Mouse (Mus musculus): Measurements from ENCODE around the gene D930020B18Rik.

D930020B18Rik gene

DNA sequence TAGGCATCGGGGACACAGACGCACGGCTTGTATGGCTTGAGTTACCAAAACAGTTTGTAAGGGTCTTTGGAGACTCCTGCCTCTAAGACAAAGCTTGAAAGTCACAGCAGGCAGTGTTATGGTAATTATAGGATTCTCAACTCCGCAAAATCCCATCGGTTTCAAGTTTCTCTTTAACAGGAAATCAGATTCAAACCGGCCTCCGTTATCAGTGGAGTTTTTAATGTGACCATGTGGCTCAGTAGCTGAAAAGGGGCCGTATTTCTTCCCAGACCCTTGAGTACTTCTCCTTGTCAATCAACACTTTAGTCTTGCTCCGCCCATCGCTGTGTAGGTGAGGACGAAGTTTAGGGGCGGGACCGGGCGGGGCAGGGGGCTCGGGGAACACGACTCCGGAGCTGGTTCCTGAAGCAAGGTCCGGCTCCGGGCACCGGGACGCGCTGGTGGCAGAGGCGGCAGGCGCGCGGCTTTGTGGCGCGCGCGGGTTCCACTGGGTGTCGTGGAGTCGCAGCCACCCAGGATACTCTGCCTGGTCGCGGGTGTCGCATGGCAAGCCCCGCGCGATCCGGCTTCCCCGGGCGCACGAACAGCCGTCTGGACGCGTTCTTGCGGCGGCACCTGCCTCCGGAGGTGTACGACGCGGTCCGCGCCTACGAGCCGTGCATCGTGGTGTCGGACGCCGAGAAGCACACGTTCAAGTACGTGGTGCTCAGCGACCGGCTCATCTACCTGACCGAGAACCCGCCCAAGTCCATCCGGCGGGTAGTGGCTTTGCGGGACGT, at the start of gene D930020B18Rik:
Gene D930020B18Rik, plus strand, starts transcription at position 317 of the 782 bp plus-strand sequence.
- DNase-seq (ENCODE audit: low spot score) = no peak

- no peak for DNase-seq (ENCODE audit: low spot score)
These were observed 44.8 kb upstream of the D930020B18Rik start for GRCm38 (mm10) chr10:121596580-121596979.

GRCm38 (mm10) chr10:121601272-121601671, 40.1 kb upstream of the D930020B18Rik start:
- no peak for DNase-seq (ENCODE audit: low spot score)

GRCm38 (mm10) chr10:121603556-121603955, 37.8 kb upstream of the D930020B18Rik start:
- no peak for DNase-seq (ENCODE audit: low spot score)

DNA sequence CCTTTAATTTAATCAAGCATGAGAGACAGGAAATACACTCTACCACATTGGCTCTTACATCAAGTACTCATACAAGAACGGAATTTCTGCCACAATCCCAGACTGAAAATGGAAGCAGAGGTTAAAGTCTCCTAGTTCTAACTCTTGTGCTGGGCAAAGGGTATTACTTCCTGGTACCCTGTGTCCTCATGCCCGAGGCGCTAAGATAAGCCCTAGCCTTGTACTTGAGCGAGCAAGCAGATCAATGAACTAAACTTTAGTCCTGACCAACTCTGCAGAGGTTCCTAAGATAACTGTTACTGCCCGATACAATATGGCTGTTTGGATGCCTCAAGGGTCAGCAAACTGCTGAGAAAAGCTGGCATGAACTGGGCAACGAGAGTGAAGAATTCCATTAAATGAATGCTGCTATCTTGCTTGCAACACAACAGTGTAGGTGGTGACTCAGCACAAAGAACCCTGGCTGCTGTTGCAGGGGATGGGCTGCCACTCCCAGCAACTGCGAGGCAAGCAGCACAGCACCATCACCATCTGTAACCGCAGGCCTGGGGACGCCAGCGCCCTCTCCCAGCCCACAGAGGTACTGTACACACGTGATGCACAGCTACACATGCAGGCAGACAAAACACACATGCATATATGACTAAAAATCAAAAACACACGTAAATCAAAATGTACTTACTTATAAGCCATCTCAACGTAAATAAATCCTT, 36.6 kb upstream of the D930020B18Rik start:
- no peak for DNase-seq (ENCODE audit: low spot score)

DNA sequence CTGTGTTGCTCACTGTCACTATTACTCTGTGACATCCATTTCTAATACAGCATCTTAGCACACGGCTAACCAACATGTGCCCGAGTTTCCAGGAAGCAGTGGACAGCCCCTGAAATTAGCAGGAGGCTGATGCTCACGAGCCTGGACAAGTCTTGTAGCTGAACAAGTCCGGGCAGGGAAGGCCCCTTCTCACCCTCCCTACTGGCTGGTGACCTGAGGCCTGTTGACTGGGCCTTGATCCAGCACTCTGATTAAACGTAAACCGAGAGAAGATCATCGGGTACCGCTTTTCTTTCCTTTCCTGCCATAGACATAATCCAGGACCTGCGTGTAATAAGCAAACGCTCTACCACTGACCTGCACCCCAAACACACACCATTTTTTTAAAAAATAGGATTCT, 33.2 kb upstream of the D930020B18Rik start:
- no peak for DNase-seq (ENCODE audit: low spot score)

- no peak for DNase-seq (ENCODE audit: low spot score)
These were observed 29.8 kb upstream of the D930020B18Rik start for GRCm38 (mm10) chr10:121611587-121611986.

GRCm38 (mm10) chr10:121612448-121612847, 28.9 kb upstream of the D930020B18Rik start:
- no peak for DNase-seq (ENCODE audit: low spot score)

DNA sequence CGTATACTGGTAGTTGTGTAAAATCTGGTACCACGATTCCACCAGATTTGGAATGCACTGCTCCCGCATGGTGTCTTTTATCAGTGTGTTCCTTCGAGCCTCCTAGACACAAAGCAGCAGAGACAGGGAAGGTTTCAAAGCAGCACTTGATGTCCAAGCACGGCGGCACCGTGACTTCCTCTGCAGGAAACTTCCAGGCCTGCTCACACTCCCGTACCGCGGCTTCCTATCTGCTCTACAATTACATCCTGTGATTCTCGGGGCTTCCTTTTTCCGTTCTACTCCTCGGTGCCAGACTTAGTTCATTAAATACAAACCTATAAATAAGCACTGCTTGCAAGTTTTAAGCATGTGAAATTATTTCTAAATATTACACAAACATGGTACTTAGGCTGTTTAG, 27.8 kb upstream of the D930020B18Rik start:
- DNase-seq (ENCODE audit: low spot score) = no peak

DNA sequence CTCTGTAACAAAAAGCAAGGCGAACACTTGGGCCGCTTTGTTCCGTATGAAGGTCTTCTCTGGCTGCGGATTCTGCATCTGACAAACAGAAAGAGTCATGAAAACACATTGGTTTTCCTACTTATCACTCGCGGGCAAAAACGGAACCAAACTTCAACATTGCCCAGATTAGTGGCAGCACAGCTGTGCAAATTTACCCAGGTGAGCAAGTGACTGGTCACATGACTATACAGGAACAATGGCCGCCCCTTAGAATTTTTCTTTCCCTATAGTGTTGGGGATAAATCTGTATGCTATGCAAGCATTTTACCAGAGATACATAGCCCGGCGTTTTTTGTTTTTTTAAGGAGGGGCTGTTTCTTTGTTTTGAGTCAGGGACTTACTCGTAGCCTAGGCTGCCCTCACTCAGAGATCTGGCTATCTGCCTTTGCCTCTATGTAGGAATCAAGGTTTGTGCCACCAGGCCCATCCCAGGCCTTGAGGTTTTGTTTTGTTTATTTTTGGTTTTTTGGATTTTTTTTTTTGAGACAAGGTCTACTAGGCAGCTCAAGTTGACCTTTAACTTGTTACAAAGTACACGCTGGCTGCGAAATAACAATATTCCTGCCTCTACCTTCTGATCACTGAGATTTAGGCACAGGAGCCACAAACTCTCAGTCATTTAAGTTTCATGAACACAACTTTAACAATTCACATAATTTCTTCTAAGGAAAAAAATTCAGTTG, 26.1 kb upstream of the D930020B18Rik start:
- DNase-seq (ENCODE audit: low spot score) = no peak

DNA sequence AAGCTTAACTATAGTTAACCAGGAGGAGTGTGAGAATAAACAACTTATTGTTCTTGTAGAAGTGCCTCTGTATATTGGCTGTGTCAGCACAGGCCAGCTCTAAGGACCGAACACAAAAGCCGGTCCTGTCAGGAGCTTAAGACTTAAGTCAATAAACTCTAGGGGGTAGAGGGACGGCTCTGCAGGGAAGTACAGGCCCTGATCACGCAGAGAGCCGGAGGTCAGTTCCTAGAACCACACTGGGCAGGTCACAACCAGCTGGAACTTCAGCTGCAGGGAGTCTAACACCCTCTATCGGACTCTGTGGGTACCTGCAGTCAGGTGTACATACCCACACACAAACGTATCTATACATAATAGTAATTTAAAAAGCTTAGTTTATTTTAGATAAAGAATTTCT, 25.5 kb upstream of the D930020B18Rik start:
- no peak for DNase-seq (ENCODE audit: low spot score)

- DNase-seq (ENCODE audit: low spot score) = no peak
These were observed 19.0 kb upstream of the D930020B18Rik start for GRCm38 (mm10) chr10:121622431-121622830.

DNA sequence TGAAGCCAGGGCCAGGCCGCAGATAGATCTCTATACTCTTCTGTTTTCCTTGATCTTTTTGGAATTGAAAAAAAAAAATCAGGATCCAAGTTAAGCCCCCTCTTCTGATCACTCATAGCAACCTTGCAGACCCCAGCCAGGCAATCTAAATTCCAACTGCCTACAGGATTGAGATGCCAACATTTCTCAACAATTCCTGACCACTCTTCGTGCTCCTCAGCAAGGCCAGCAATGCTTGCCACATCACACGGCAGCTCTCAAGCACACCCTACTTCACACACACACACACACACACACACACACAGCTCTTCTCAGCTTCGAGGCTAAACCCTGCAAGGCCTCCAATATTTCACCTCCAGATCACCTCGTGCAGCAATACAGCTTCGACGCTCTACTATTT, 17.7 kb upstream of the D930020B18Rik start:
- no peak for DNase-seq (ENCODE audit: low spot score)

DNA sequence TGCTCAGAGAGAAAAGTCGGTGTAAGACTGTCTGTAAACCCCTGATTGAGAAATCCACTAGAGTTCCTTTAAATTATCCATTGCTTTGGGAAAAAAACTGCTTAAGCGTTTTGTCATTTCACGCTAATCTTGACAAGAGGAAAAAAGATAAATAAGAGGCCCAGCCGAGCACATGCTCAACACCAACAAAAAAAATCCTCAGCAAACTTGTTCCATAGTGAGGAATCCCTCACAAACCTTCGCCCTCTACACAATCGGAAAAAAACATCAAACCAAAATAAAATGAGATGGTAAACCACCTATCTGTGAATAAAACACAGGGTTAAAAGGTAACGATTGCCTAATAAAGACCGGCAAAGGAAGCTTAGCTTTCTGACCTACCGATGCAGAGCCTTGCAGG, 16.4 kb upstream of the D930020B18Rik start:
- DNase-seq (ENCODE audit: low spot score) = no peak

DNA sequence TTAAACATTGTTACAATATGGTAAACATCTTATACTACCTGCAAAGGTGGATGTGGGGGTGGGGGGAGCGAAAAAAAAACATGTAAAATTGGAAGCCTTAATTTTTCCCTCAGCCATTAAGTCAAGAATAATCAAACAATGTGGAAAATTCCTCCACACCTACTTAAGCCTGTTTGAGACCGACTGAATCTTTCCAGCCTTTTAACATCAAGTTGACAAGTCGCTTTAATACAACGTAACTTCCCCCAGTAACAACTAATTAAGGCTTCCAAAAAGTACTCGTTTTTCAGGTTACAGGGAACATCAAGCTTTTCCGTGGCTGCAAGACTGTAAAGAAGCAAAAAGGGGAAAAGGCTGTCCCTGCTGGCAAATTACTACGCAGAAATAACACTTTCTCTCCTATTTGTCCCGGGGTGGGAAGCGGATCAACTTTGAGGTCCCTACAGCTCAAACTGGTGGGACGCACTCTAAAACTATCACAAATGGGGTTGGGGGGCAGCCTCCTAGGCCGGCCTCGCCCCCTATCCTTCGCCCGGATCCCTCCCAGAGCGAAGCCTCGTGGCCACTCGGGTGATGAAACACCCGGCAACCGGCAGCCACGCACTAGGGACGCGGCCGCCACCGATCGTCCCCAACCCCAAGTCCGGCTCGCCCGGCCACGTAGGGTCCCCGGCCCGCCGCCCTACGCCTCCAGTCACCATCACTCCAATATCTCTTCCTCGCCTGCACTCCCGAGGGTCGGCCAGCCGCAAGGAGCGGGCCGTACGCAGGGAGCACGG, 15.8 kb upstream of the D930020B18Rik start:
- peak; percentile 21 for DNase-seq (ENCODE audit: low spot score)

DNA sequence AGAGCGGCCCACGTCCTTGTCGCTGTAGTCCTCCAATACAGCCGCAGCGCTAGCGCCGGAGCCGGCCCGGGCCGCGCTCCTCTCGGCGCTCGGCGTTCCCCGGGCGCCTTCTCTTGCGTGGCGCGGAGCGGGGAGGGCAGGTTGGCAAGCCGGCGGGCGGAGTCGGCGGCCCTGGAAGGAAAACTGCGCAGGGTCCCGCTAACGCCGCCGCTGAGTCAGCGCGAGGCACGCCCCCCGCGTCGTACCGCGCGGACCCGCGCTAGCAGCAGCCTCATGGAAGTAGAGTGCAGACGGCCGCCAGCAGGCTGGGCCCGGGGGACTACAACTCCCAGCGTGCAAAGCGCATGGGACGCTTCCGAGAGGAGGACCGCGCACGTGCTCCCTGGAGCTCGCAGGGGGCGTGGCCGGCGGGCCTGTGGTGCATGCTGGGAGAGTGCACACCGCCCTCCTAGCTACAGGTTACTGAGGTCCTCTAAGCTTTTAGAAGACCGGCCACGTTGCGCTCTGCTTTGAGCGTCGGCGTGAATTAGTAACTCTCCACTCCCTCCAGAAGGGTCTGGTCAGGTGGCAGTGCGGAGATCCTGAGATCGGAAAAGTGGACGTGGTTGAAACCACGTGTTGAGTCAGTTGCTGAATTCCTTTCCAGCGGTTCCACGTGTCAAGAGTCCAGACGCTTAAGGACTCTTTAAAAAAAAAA, 15.1 kb upstream of the D930020B18Rik start, which contains the start of gene Xpot:
Gene Xpot, minus strand, starts transcription at position 147 of the 697 bp plus-strand sequence.
- DNase-seq (ENCODE audit: low spot score) = peak; percentile 98

- no peak for DNase-seq (ENCODE audit: low spot score)
These were observed 14.1 kb upstream of the D930020B18Rik start for GRCm38 (mm10) chr10:121627216-121627852.

DNA sequence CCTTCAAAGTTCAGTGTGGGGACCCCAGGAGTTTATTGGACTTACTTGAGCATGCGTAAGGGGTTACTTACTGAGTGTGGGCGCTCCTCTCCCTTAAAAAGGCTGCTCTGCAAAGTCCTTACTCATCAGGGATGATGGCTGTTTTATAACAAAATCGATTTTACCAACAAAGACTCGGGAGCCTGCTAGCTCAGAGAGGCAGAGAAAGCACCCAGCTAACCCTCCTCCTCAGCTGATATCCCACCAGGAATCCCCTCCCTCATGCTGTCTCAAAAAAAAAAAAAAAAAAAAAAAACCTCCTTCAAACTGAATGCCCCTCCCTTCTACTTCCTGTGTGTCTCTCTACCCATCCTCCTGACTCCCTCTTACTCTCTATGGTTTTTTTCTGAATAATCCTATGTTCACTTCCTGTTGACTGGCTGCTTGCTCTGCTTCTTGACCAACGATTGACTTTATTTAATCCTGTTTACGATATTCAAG, 12.8 kb upstream of the D930020B18Rik start:
- DNase-seq (ENCODE audit: low spot score) = no peak

GRCm38 (mm10) chr10:121634159-121634558, 7.2 kb upstream of the D930020B18Rik start:
- no peak for DNase-seq (ENCODE audit: low spot score)

GRCm38 (mm10) chr10:121636276-121636675, 5.1 kb upstream of the D930020B18Rik start:
- DNase-seq (ENCODE audit: low spot score) = no peak

GRCm38 (mm10) chr10:121639573-121639972, 1.8 kb upstream of the D930020B18Rik start:
- DNase-seq (ENCODE audit: low spot score) = no peak

Data from layer of hippocampus, adult 11-12 months (tissue).